Mouse (Mus musculus) kidney, postnatal 14 days (tissue): Measurements from ENCODE around the gene Astn1.

Source experiments
- DNase-seq: peaks from one replicate; pipeline ENCODE4 v3.0.0; 2022; ENCODE audit warnings: mixed read lengths

The Astn1 gene

DNA sequence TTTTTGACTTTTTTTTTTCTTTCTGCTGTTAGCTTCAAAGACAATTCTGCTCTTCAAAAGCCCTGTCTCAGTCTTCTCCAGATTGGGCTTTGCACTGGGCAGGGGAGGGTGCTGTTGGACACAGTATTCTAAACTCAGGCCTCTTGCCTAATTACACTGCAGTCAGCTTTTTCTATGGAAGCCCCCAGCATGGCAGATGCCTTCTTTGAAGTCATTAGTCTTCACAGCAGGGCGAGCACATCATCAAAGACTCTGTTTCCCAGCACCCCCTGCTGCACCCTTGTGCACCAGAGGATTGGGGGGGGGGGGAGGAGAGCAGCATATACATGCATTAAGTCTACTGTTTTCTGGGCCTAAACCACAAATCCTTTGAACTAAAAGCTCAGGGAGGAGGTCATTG lies 174.8 kb downstream of the Astn1 start:
- no peak for DNase-seq

DNA sequence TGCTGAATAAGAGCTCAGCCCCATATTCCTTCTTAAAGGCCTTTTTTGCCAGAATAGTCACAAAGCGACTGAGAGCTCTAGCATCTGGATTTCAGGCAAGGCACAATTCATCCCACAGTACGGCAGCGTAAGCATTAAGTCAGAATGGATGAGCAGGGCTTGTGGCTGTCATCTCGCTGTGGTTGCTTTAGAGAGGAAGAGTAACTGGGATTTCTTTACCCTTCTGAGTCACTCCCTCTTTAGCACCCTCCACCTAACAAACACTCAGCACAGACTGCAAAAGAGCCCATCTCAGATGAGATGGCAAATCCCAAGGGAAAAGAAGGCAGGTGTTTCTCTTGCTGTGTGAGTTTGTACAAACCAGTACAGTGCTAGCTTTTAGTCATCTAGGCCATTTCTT lies 183.0 kb downstream of the Astn1 start:
- DNase-seq: no peak

DNA sequence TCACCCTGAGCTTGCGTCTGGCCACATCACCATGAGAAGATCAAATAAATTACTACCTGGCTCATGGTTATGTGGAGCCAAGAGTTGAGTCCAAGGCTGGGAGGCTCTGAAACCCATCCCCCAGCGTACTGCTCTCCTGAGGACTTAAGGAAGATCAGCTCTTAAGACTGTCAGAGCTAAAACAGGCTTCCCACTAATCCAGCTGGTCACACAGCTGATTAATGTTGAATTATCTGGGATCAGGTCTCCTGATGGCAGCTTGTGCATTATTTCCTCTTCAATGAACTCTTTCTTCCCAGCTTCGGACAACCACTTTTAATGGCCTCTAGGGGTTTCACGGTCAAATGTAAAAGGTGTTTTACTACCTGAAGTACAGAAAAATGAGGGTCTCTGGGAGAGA lies 184.4 kb downstream of the Astn1 start:
- no peak for DNase-seq

DNA sequence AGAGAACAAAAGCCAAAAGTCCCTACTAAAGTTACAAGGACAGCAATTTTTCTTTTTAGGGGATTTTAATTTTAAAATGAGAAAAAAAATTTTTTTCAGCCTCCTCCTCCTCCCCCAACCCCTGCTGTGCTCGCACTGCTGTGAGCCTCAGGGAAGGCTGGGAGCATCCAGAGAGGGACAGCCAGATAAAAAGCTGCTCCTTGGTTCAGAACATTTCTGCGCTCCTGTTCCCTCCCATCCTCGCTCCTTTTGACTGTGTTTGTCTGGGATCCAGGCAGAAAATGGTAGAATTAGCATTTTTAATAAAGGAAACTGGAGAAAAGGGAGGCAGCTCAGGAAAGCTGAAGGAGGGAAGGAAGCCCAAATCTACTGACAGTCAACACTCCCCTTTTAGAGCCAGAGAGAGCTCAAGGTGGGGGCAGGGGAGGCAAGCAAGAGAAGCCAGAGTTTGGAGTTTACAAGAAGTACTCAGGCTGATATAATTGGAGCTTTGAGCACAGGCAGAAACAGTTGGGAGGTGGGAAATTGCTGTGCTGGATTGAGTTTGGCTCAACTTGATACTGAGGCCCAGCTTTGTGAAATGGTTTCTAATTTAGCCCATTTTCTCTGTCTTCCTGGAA lies 185.6 kb downstream of the Astn1 start:
- no peak for DNase-seq

DNA sequence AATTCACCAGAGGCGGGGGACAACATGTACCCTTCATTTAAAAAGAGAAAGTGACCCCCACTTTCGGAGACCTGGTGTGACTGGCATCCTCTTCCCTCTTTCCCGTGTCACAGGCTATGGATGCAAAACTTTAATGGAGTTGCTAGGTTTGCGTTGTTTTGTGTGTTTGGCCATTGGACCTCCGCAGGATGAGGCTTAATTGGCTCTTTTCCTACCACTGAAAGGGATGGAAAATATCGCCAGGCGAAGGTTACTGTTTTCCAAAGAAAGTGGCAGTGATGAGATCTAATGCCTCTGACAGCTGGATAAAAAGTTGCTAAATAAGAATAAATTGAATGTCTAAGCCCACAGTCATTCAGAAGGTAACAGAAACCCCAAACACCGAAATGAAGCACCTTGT lies 186.2 kb downstream of the Astn1 start:
- no peak for DNase-seq

DNA sequence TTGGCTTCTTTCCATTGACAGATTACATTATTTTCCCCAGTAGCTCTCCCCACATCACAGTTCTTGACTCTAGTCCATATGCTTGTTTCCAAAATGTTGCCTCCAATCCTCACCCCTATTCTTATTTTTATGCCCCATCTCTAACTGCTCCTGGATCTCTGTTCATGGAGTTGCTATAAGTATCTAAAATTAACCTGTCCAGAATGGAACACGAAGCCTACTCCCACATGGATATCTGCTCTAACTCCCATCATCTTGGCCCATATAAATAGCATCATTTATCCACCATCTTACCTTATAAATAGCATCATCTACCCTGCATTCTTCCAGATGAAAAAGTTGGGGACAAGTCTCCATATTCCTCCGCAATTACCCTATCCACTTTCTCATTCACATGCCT lies 187.5 kb downstream of the Astn1 start:
- DNase-seq: no peak

DNA sequence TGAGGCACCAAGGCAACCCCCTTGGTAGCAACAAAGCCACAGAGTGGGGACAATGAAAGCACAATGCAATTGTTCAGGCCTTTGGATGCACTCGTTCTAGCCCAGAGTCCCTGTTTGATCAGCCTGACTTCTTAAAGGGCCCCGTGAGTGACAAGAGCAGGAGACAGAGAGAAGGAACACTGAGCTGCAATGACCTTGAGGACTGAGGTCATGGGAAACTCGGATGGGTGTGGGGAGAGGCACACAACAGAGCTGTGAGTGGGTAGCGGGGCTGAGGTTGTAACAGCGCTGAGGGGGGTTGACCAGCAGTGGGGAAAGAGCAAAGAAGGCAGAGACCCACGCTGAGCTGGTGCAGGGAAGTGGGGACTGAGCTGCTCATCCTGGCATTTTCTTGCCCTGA lies 189.9 kb downstream of the Astn1 start:
- DNase-seq: no peak

DNA sequence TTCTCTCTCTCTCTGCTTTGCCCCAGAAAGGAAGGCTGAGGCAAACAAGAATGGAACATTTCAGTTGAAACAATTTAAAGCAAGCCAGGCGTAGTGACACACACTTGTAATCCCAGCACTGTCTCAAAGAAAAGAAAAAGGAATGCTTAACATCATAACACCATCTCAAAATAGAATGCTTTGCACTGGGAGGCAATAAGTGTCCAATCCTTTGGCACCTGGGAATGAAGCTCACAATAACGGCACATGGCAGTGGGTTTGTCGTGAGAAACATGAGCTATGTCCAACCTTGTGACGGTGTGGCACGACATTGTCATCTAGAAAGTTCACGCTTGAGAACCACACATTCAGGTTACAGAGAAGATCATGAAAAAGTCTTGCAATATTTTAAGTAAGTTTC lies 191.3 kb downstream of the Astn1 start:
- DNase-seq: no peak

DNA sequence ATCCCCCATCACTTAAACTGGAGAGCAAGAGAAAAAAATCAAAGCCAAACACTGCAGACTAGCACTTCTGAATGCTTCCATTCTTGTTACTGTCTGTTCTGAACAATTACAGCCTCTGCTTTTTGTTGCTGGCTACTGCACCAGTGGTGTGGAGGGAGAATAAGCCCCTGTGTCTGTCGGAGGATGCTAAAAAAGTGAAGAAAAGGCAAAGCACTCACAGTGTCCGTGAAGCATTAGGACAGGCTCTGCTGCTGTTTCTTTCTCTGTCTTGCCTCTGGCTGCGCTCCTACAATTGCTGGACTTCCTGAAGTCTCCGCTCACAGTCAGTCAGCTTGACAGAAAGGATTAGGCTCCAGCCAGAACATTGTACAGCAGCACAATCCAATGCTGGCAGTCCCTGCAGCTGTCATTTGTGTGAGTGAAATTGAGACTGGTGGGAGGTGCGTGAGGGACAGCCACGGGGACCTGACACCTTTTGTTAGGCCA lies 192.0 kb downstream of the Astn1 start:
- no peak for DNase-seq

DNA sequence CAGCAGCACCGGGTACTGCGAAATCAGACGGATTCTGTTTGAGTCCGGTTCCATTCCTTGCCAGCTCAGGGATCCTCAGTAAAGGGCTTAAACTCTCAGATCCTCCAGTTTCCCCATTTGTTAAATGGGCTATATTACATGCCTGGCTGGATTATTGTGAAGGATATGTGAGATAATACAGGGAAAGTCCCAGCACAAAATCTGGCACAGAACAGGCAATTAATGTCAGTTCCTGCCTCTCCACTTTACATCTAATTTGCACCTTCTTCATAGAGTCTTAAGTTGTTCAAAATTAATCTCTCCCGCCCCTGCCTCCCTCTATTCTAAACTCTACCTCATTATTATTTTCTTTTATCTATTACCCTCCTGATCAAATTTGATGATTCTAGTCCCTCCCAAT lies 211.1 kb downstream of the Astn1 start:
- no peak for DNase-seq

DNA sequence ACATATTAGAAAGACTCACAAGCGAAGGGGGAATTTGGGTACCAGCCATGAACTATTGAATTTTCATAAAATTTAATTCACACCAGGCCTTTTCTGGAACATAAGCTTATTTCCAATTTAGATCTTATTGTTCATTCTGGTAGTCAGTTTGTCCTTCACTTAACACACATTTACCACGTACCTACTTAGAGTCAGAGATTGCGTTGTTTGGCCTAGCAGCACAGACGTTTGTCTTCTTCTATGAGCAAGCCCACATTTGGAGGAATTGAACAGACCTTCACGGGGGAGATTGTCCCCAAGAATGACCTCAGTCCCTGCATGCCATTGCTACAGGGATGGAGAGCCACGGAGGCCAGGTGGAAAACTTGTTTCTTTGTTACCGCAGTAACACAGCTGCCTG lies 211.5 kb downstream of the Astn1 start:
- no peak for DNase-seq

DNA sequence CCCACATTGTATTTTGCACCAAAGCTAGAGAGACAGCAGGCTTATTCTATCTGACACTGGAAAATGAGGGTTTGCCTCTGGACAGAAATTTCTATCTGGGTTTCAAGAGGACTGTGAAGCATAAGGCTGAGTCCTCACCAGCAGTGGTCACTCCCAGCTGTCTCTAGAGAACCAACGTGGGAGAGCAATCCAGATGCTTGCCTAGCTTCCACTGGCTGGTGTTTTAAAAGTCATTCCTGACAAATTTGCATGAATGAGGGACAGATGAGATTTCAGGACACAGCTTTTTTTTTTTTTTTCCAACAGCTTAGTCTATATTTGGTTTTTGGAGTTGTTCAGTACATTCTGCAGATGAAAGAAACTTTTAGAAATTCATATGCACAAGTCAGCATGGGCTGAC lies 213.9 kb downstream of the Astn1 start:
- no peak for DNase-seq

DNA sequence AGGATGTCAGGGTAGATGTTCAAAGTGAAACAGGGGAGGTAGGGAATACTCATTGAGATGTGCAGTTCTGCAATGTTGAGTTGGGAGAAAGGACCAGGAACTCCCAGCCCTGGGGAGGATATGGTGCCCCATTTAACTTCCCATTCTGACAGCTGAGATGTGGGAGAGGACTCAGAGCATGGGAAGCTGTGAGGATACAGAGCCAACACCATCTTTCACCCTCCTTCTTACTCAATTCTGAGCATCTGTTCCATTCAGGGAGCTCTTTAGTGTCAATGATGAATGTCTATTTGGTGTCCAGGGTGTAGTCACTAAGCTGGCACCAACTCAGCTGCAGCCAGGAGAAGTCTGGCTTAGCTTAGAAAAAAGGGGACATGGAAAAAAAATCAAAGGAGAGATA lies 219.7 kb downstream of the Astn1 start:
- no peak for DNase-seq

DNA sequence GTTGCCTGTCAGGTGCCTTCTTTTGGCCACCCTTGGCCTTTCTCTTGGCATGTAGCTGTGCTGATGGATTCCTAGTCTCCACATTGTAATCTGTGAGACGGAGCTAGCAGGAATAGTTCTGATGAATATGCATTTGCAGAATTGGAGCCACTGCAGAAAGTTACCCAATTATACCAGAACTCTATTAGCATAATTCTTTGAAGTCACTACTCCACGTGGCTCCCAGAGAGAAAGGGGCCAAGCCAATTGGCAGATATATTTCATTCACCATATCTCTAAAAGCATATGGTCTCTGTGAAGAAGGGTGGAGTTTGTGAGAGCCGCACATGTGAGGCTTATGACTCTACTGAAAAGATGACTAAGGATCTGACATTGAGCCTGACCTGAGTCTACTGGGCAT lies 226.8 kb downstream of the Astn1 start:
- DNase-seq: no peak

DNA sequence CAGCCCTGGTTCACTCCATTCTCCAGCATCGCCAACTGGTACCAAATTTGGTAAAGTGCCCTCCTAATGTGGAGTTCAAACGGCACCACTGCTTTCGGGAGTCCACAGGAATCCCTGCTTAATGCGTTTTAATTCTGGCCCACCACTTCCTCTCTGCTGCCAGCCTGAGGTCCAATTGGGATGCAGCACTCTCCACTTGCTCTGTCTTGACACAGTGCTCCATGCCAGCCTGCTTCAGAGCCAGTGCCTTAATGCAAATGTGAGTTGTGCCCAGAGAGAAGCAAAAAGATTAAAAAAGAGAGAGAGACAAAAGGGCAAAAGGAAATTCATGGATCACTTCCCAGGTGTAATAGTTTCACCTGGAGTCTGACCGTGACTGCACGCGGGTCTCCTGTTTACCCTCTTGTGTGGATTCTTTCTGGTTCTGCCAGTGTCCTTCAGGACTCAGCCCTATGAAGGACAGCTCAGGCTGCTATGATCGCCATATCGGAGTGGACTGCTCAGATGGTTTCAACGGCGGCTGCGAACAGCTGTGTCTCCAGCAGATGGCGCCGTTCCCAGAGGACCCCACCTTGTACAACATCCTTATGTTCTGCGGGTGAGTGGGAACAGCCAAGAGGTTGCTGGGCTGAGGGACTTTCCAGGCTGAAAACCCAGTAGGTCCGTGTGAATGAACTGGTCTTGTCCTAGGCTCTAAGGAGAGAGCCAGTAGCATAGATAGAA lies 234.8 kb downstream of the Astn1 start:
- DNase-seq: peak; percentile 73

DNA sequence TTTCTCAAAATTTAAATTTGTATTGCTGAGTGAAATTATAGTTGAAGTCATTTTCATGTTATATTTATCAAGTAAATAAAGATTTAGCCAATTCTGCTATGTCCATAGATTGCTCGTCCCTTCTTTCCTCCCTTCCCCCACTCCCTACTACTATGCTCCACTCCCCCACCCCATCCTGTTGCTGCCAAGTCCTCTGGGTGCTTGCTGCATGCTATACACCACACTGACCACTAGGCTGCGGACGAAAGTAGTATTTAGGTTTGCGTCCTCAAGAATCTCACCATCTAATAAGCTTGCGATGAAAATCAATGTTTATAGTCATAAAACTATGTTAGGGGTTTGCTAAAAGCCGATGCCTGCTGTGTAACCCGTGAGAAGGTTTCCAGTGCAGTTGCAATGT lies 235.9 kb downstream of the Astn1 start:
- no peak for DNase-seq

DNA sequence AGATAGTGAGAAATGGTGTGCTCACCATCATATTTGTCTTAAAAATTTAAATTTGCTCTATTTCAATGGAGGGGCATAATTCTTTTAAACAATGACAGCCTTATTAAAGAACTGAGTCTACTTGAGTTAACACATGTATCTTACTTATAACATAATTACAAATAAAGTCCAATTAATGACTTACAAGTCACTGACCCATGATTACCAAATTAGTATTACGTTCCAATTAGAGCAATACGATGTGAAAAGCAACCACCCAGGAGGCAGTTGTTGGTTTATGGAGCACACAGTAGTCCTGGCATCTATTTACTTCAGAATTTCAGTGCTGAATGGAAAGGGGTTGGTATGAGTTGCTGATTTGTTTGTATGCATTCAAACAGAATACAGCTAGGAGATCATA lies 237.4 kb downstream of the Astn1 start:
- no peak for DNase-seq

DNA sequence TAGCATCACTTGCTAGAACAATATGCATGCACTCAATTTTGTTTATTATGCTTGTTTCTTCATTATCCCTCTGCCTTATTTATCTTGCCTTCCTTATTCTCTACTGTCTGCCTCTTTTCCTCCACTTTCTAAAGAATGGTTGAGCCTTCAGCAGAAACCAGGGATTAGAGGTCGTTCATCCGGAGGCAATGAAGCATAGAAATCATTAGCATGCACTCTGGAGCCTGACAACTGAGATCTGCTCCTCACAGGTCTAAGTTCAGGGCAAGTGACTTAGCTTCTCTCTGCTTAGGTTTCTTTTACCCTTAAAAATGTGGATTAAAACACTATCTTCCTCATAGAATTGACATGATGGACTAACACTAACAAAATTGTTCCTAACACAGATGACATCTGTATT lies 241.0 kb downstream of the Astn1 start:
- DNase-seq: peak; percentile 48

DNA sequence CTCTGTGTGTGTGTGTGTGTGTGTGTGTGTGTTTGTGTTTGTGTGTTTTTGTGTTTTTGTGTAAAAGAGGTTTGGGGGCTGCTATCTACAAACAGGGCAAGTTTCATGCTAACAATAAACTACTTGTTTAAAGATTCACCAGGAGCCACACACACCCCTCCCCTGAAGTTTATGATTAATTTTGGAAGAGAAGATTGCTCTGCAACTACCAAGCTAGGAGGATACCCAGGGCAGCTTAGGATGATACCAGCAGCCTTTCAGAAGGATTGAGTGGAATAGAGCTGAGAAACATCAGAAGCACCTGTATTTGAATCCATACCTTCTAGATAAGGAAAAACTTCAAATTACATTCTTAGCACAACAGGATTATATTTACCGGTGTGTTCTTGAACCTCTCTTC lies 242.1 kb downstream of the Astn1 start:
- peak; percentile 51 for DNase-seq

DNA sequence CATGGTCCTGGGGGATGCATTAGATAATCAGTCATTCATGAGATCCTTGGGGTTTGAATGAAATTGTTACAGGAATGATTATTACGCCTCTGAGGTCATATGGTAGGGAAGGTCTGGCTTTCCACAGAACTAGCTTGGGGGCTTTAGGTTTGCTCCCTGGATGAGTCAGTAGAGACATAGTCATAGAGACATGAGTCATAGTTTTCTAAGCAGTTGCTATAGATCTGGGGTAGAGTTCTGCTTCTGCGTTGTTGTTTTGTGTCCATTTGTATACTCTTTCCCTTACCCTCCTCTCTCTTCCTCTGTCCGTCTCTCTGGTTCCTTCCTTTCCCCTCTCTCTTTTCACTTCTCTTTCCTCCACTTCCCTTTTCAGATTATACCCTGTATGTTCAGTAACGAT lies 243.5 kb downstream of the Astn1 start:
- no peak for DNase-seq

DNA sequence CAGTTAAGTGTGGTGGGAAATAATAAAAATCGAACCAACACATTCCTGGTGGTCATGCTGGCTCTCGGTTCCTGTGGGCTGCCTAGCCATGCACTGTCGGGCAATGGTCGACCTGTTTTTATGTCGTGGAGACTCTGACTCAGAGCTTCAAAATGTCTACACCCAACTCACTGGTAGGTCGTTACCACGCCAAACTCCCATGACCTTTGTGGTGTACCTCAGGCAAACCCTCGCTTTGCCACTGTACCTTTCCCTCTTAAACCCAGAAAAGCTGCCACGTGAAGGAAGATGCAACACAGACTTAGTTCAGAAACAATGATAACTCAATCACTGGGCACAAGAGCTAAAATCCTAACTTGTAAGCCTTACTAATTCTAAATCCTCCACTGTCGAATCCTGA lies 244.3 kb downstream of the Astn1 start:
- no peak for DNase-seq

DNA sequence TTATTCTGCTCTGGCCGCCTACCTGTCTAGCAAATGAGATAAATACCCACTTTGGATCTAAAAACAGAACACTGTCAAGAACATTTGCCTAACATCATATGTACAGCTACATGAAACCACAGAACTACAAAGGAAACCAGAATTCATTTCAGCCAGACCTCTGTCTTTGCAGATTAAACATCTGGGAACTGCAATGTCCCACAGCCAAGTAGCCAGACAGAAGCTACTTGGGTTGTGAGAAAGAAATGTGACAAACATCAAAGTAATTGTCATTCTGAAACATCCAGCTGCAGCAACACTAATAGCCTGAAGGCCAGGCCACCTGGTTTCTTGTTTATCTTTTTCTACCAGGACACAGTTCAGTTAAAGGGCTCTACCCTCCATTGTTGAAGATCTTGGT lies 245.1 kb downstream of the Astn1 start:
- DNase-seq: no peak

DNA sequence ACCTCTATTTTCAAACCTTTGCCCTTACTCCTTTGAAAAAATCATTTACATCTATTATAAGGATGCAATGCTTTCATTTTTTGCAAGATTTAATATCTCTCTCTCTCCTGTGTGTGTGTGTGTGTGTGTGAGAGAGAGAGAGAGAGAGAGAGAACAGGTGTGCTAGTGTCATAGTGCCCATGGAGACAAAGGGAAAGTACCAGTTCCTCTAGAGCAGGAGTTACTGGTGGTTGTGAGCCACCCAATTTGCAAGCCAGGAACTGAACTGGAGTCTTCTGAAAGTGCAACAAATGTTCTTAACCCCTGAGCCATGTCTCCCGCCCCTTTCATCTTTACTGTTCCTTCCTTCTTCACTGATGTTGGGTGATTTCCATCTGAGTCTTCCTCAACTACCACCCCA lies 253.1 kb downstream of the Astn1 start:
- no peak for DNase-seq

DNA sequence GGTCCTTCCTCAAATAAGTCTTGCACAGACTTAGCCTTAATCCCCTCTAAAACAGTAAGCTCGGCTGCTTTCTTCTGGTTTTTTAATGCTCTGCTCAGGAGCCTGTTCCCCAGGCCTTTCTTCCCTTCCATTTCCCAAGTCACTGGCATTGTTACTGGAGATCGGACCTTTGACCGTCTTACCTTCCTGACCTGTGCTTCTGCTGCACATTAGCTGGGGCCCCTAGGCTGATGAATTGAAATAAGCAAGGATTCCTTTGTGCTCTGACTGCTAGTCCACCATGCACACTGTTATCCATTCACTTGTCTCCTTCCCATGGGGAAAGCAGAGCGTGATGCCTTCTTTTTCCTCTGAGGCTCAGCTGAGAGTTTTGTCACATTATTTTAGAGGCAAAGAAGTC lies 255.9 kb downstream of the Astn1 start:
- DNase-seq: peak; percentile 22

DNA sequence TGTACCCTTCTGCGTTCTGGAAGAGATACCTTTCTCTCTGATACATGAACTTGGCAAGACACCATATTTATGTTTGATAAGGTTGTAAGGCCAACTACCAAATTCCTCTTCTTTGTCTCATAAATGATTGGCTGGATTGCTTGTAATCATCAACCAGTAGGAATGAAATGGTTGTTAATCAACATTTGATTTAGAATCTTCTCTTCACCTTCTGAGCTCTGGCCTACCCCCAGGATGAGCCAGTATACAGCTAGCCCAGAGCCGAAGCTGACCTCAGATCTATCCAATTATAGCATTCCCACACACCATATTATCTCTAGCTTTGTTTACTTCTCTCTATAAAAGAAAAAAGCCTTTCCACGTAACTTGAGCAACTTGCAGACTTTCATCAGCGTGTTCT lies 270.9 kb downstream of the Astn1 start:
- no peak for DNase-seq
